Mouse (Mus musculus): Measurements from ENCODE around the gene Gm19410. TPM values are rescaled to one million over a fixed set of nuclear protein-coding genes. Genes with fewer than 3 reads are reported as not detected.

Gene Gm19410
- polyA plus RNA-seq (2014; fragmentation: Nextera tagmentation; extraction: Ambion mirVana) = 0.16 and 0.24 TPM in 2 replicates

- DNase-seq (ENCODE audit: low spot score) = no peak
- Histone ChIP-seq H3K27me3 (ENCODE audit: control insufficient read depth, insufficient read depth, low read length) (peaks cover 17% of the 10 kb centered on the region), H3K27ac (no peak within 1 kb of the TSS), H3K9ac (peak within 1 kb of the TSS; percentile 45), H3K9me3 (ENCODE audit: control insufficient read depth, low read length) (no peaks in the 10 kb centered on the region), H3K4me2 (replicated peaks) (peak within 1 kb of the TSS; percentile 70), H3K36me3 (replicated peaks; ENCODE audit: control insufficient read depth, insufficient read depth) (no peaks in the 10 kb centered on the region), H3K4me1 (replicated peaks; ENCODE audit: control insufficient read depth, insufficient read depth, low read length) (peaks cover 7% of the 10 kb centered on the region), H3K4me3 (replicated peaks; ENCODE audit: low read length) (peak within 1 kb of the TSS; percentile 35)
- WGBS = under 1% methylated on average over 35 of the region's 35 CpGs
- 0 out of 2 replicates have a peak, but pooled peaks have one; percentile 37 for ATAC-seq (ENCODE audit: low FRiP score)
Observed at GRCm38 (mm10) chr8:35765499-35766193, at the start of gene Gm19410. Gene Gm19410 (plus strand): TSS chr8:35765790.

GRCm38 (mm10) chr8:35730776-35731175 lies 34.8 kb upstream of the Gm19410 start:
- 68% methylated on average over 3 of the region's 3 CpGs for WGBS
- H3K4me2 ChIP-seq (replicated peaks) = no peak overlapping the region
- H3K27me3 ChIP-seq (ENCODE audit: control insufficient read depth, insufficient read depth, low read length) = no peaks in the 10 kb centered on the region
- no peak overlapping the region for H3K4me3 ChIP-seq (replicated peaks; ENCODE audit: low read length)
- no peaks in the 10 kb centered on the region for H3K36me3 ChIP-seq (replicated peaks; ENCODE audit: control insufficient read depth, insufficient read depth)
- H3K27ac ChIP-seq = no peak overlapping the region
- no peak overlapping the region for H3K9ac ChIP-seq
- ATAC-seq (ENCODE audit: low FRiP score) = no peak
- DNase-seq (ENCODE audit: low spot score) = no peak
- no peaks in the 10 kb centered on the region for H3K9me3 ChIP-seq (ENCODE audit: control insufficient read depth, low read length)
- H3K4me1 ChIP-seq (replicated peaks; ENCODE audit: control insufficient read depth, insufficient read depth, low read length) = no peaks in the 10 kb centered on the region

GRCm38 (mm10) chr8:35735438-35735837 lies 30.2 kb upstream of the Gm19410 start:
- no peak for ATAC-seq (ENCODE audit: low FRiP score)
- Histone ChIP-seq H3K4me1 (replicated peaks; ENCODE audit: control insufficient read depth, insufficient read depth, low read length) (no peaks in the 10 kb centered on the region), H3K9ac (no peak overlapping the region)

GRCm38 (mm10) chr8:35756202-35756601 lies 9.4 kb upstream of the Gm19410 start:
- DNase-seq (ENCODE audit: low spot score) (no peak), ATAC-seq (ENCODE audit: low FRiP score) (no peak)
- Histone ChIP-seq H3K9me3 (ENCODE audit: control insufficient read depth, low read length) (no peaks in the 10 kb centered on the region), H3K9ac (no peak overlapping the region), H3K36me3 (replicated peaks; ENCODE audit: control insufficient read depth, insufficient read depth) (no peaks in the 10 kb centered on the region), H3K27me3 (ENCODE audit: control insufficient read depth, insufficient read depth, low read length) (no peaks in the 10 kb centered on the region), H3K27ac (no peak overlapping the region), H3K4me1 (replicated peaks; ENCODE audit: control insufficient read depth, insufficient read depth, low read length) (no peaks in the 10 kb centered on the region), H3K4me2 (replicated peaks) (no peak overlapping the region), H3K4me3 (replicated peaks; ENCODE audit: low read length) (no peak overlapping the region)
- WGBS = 89% methylated on average over 5 of the region's 5 CpGs

More at GRCm38 (mm10) chr8:35735438-35735837, 30.2 kb upstream of the Gm19410 start:
- Histone ChIP-seq H3K36me3 (replicated peaks; ENCODE audit: control insufficient read depth, insufficient read depth) (no peaks in the 10 kb centered on the region), H3K9me3 (ENCODE audit: control insufficient read depth, low read length) (peaks cover 15% of the 10 kb centered on the region), H3K27ac (no peak overlapping the region), H3K4me2 (replicated peaks) (no peak overlapping the region), H3K4me3 (replicated peaks; ENCODE audit: low read length) (no peak overlapping the region), H3K27me3 (ENCODE audit: control insufficient read depth, insufficient read depth, low read length) (no peaks in the 10 kb centered on the region)
- DNase-seq (ENCODE audit: low spot score) = no peak
- 81% methylated on average over 3 of the region's 3 CpGs for WGBS

GRCm38 (mm10) chr8:35765020-35765419 lies 570 bp upstream of the Gm19410 start:
- peak overlapping the region; percentile 35 for H3K4me3 ChIP-seq (replicated peaks; ENCODE audit: low read length)
- peak overlapping the region; percentile 70 for H3K4me2 ChIP-seq (replicated peaks)
- no peaks in the 10 kb centered on the region for H3K9me3 ChIP-seq (ENCODE audit: control insufficient read depth, low read length)
- no peak for DNase-seq (ENCODE audit: low spot score)
- no peak overlapping the region for H3K27ac ChIP-seq
- no peak for ATAC-seq (ENCODE audit: low FRiP score)
- WGBS = 3% methylated on average over 9 of the region's 9 CpGs
- H3K4me1 ChIP-seq (replicated peaks; ENCODE audit: control insufficient read depth, insufficient read depth, low read length) = peaks cover 7% of the 10 kb centered on the region
- H3K36me3 ChIP-seq (replicated peaks; ENCODE audit: control insufficient read depth, insufficient read depth) = no peaks in the 10 kb centered on the region
- H3K27me3 ChIP-seq (ENCODE audit: control insufficient read depth, insufficient read depth, low read length) = peaks cover 17% of the 10 kb centered on the region
- H3K9ac ChIP-seq = peak overlapping the region; percentile 45; the same call in 1 of the 2 replicates

- peak; percentile 41 for DNase-seq (ENCODE audit: low spot score)
- no peak overlapping the region; the same call in 1 of the 2 replicates for H3K4me2 ChIP-seq (replicated peaks)
- H3K27ac ChIP-seq = no peak overlapping the region
- no peaks in the 10 kb centered on the region for H3K4me1 ChIP-seq (replicated peaks; ENCODE audit: control insufficient read depth, insufficient read depth, low read length)
- H3K36me3 ChIP-seq (replicated peaks; ENCODE audit: control insufficient read depth, insufficient read depth) = no peaks in the 10 kb centered on the region
- peak; percentile 83 for ATAC-seq (ENCODE audit: low FRiP score)
- no peaks in the 10 kb centered on the region for H3K9me3 ChIP-seq (ENCODE audit: control insufficient read depth, low read length)
- H3K9ac ChIP-seq = no peak overlapping the region
- no peaks in the 10 kb centered on the region for H3K27me3 ChIP-seq (ENCODE audit: control insufficient read depth, insufficient read depth, low read length)
- H3K4me3 ChIP-seq (replicated peaks; ENCODE audit: low read length) = no peak overlapping the region
- 31% methylated on average over 7 of the region's 7 CpGs for WGBS
Observed at GRCm38 (mm10) chr8:35773508-35773907, 7.9 kb downstream of the Gm19410 start.

Small RNA genes within 50 kb of the gene (microRNA-seq; reads per million reads assigned to microRNA genes)
- gene Gm44474 = not detected
